Mouse (Mus musculus): Measurements from ENCODE around the gene Galns. TPM values are rescaled to one million over a fixed set of nuclear protein-coding genes. Genes with fewer than 3 reads are reported as not detected.
A peak's percentile ranks its signal among the peaks of the same experiment; 100 is the strongest.

Gene Galns
- polyA plus RNA-seq, 1 experiment from 2014 or later, result 11.1 TPM

- H3K4me2 ChIP-seq, result no peak overlapping the region
These were observed 5.1 kb upstream of the Galns start for GRCm38 (mm10) chr8:122616181-122616905.

GRCm38 (mm10) chr8:122610612-122611277, 518 bp downstream of the Galns start:
- peak overlapping the region; percentile 86 for H3K4me2 ChIP-seq
- peak; percentile 2; the same call in 1 of the 2 replicates for ATAC-seq (ENCODE audit: extremely low read depth, insufficient number of reproducible peaks, low FRiP score, low TSS enrichment)

More at GRCm38 (mm10) chr8:122616181-122616905, 5.1 kb upstream of the Galns start:
- no peak overlapping the region for H3K4me3 ChIP-seq
- WGBS, result 52% methylated on average over 9 of the region's 9 CpGs
- H3K27me3 ChIP-seq (replicated peaks), result no peaks in the 10 kb centered on the region; the same call in 1 of the 2 replicates
- H3K9ac ChIP-seq, result peak overlapping the region; percentile 14; the same call in 1 of the 2 replicates
- H3K36me3 ChIP-seq, result peaks cover 24% of the 10 kb centered on the region
- peaks cover 30% of the 10 kb centered on the region for H3K4me1 ChIP-seq
- no peaks in the 10 kb centered on the region for H3K9me3 ChIP-seq
- ATAC-seq (ENCODE audit: extremely low read depth, insufficient number of reproducible peaks, low FRiP score, low TSS enrichment), result no peak
- H3K27ac ChIP-seq (replicated peaks), result no peak overlapping the region

GRCm38 (mm10) chr8:122610209-122610608, 1.1 kb downstream of the Galns start:
- H3K9ac ChIP-seq, result peak overlapping the region; percentile 83

More at GRCm38 (mm10) chr8:122610612-122611277, 518 bp downstream of the Galns start:
- H3K9me3 ChIP-seq, result no peaks in the 10 kb centered on the region
- peaks cover 24% of the 10 kb centered on the region for H3K36me3 ChIP-seq
- peak overlapping the region; percentile 64 for H3K4me3 ChIP-seq
- H3K4me1 ChIP-seq, result peaks cover 25% of the 10 kb centered on the region
- WGBS, result 4% methylated on average over 20 of the region's 20 CpGs
- H3K27ac ChIP-seq (replicated peaks), result peak overlapping the region; percentile 71
- H3K27me3 ChIP-seq (replicated peaks), result no peaks in the 10 kb centered on the region
- peak overlapping the region; percentile 83 for H3K9ac ChIP-seq

GRCm38 (mm10) chr8:122606810-122607209, 4.5 kb downstream of the Galns start:
- H3K36me3 ChIP-seq, result 0 out of 2 replicates have a peak, but pooled peaks cover 1% of the 10 kb centered on the region
- ATAC-seq (ENCODE audit: extremely low read depth, insufficient number of reproducible peaks, low FRiP score, low TSS enrichment), result no peak
- H3K4me3 ChIP-seq, result no peak overlapping the region
- no peak overlapping the region for H3K27ac ChIP-seq (replicated peaks)
- 84% methylated on average over 11 of the region's 12 CpGs for WGBS
- no peak overlapping the region for H3K9ac ChIP-seq
- no peaks in the 10 kb centered on the region for H3K9me3 ChIP-seq
- peaks cover 26% of the 10 kb centered on the region for H3K4me1 ChIP-seq
- no peak overlapping the region for H3K4me2 ChIP-seq
- no peaks in the 10 kb centered on the region for H3K27me3 ChIP-seq (replicated peaks)

More at GRCm38 (mm10) chr8:122610209-122610608, 1.1 kb downstream of the Galns start:
- peak overlapping the region; percentile 64 for H3K4me3 ChIP-seq
- H3K36me3 ChIP-seq, result peaks cover 20% of the 10 kb centered on the region
- H3K9me3 ChIP-seq, result no peaks in the 10 kb centered on the region
- H3K4me1 ChIP-seq, result peaks cover 29% of the 10 kb centered on the region
- H3K4me2 ChIP-seq, result peak overlapping the region; percentile 86
- no peak for ATAC-seq (ENCODE audit: extremely low read depth, insufficient number of reproducible peaks, low FRiP score, low TSS enrichment)
- no peaks in the 10 kb centered on the region for H3K27me3 ChIP-seq (replicated peaks)
- WGBS, result 56% methylated on average over 4 of the region's 4 CpGs
- 0 out of 2 replicates have a peak overlapping the region, but pooled peaks have one; percentile 28 for H3K27ac ChIP-seq (replicated peaks)

GRCm38 (mm10) chr8:122605367-122605766, 5.9 kb downstream of the Galns start:
- Histone ChIP-seq H3K4me2 (peak overlapping the region; percentile 23; the same call in 1 of the 2 replicates), H3K9ac (peak overlapping the region; percentile 5; the same call in 1 of the 2 replicates), H3K9me3 (no peaks in the 10 kb centered on the region), H3K27me3 (replicated peaks) (no peaks in the 10 kb centered on the region), H3K27ac (replicated peaks) (peak overlapping the region; percentile 26), H3K36me3 (0 out of 2 replicates have a peak, but pooled peaks cover 2% of the 10 kb centered on the region), H3K4me3 (no peak overlapping the region), H3K4me1 (peaks cover 19% of the 10 kb centered on the region)
- no peak for ATAC-seq (ENCODE audit: extremely low read depth, insufficient number of reproducible peaks, low FRiP score, low TSS enrichment)
- 49% methylated on average over 4 of the region's 4 CpGs for WGBS

- WGBS, result 49% methylated on average over 1 of the region's 1 CpGs
- H3K4me2 ChIP-seq, result no peak overlapping the region
These were observed 6.6 kb downstream of the Galns start for GRCm38 (mm10) chr8:122604640-122605039.

GRCm38 (mm10) chr8:122600666-122601065, 10.6 kb downstream of the Galns start:
- H3K27ac ChIP-seq (replicated peaks), result no peak overlapping the region
- ATAC-seq (ENCODE audit: extremely low read depth, insufficient number of reproducible peaks, low FRiP score, low TSS enrichment), result no peak
- WGBS, result 89% methylated on average over 9 of the region's 9 CpGs
- H3K4me2 ChIP-seq, result no peak overlapping the region
- no peak overlapping the region for H3K4me3 ChIP-seq
- peaks cover 20% of the 10 kb centered on the region for H3K36me3 ChIP-seq
- H3K9ac ChIP-seq, result no peak overlapping the region
- H3K9me3 ChIP-seq, result no peaks in the 10 kb centered on the region
- no peaks in the 10 kb centered on the region for H3K27me3 ChIP-seq (replicated peaks)
- H3K4me1 ChIP-seq, result peaks cover 15% of the 10 kb centered on the region

More at GRCm38 (mm10) chr8:122604640-122605039, 6.6 kb downstream of the Galns start:
- Histone ChIP-seq H3K4me1 (peaks cover 12% of the 10 kb centered on the region), H3K27ac (replicated peaks) (peak overlapping the region; percentile 26), H3K9ac (no peak overlapping the region), H3K27me3 (replicated peaks) (no peaks in the 10 kb centered on the region), H3K9me3 (no peaks in the 10 kb centered on the region), H3K36me3 (0 out of 2 replicates have a peak, but pooled peaks cover 2% of the 10 kb centered on the region), H3K4me3 (no peak overlapping the region)
- ATAC-seq (ENCODE audit: extremely low read depth, insufficient number of reproducible peaks, low FRiP score, low TSS enrichment), result no peak

- H3K9me3 ChIP-seq, result no peaks in the 10 kb centered on the region
- no peak overlapping the region for H3K27ac ChIP-seq (replicated peaks)
- H3K27me3 ChIP-seq (replicated peaks), result peaks cover 6% of the 10 kb centered on the region; the same call in 1 of the 2 replicates
- H3K4me1 ChIP-seq, result peaks cover 18% of the 10 kb centered on the region
- no peak overlapping the region for H3K4me2 ChIP-seq
- H3K36me3 ChIP-seq, result peaks cover 25% of the 10 kb centered on the region
- no peak overlapping the region for H3K4me3 ChIP-seq
- no peak overlapping the region for H3K9ac ChIP-seq
- ATAC-seq (ENCODE audit: extremely low read depth, insufficient number of reproducible peaks, low FRiP score, low TSS enrichment), result no peak
- 39% methylated on average over 4 of the region's 4 CpGs for WGBS
These were observed 15.2 kb downstream of the Galns start for GRCm38 (mm10) chr8:122596031-122596430.

GRCm38 (mm10) chr8:122593783-122594507, 17.3 kb downstream of the Galns start:
- Histone ChIP-seq H3K27ac (replicated peaks) (no peak overlapping the region), H3K36me3 (peaks cover 21% of the 10 kb centered on the region), H3K9me3 (no peaks in the 10 kb centered on the region), H3K27me3 (replicated peaks) (peaks cover 6% of the 10 kb centered on the region; the same call in 1 of the 2 replicates), H3K4me3 (no peak overlapping the region), H3K4me2 (no peak overlapping the region), H3K4me1 (peaks cover 14% of the 10 kb centered on the region), H3K9ac (peak overlapping the region; percentile 19; the same call in 1 of the 2 replicates)
- no peak for ATAC-seq (ENCODE audit: extremely low read depth, insufficient number of reproducible peaks, low FRiP score, low TSS enrichment)
- 69% methylated on average over 19 of the region's 19 CpGs for WGBS

- Histone ChIP-seq H3K9ac (peak overlapping the region; percentile 19), H3K4me1 (peaks cover 14% of the 10 kb centered on the region), H3K36me3 (peaks cover 15% of the 10 kb centered on the region), H3K9me3 (no peaks in the 10 kb centered on the region), H3K27me3 (replicated peaks) (peaks cover 6% of the 10 kb centered on the region; the same call in 1 of the 2 replicates), H3K27ac (replicated peaks) (no peak overlapping the region), H3K4me2 (no peak overlapping the region), H3K4me3 (no peak overlapping the region)
- ATAC-seq (ENCODE audit: extremely low read depth, insufficient number of reproducible peaks, low FRiP score, low TSS enrichment), result no peak
- 54% methylated on average over 12 of the region's 12 CpGs for WGBS
These were observed 18.0 kb downstream of the Galns start for GRCm38 (mm10) chr8:122593240-122593639.

- Histone ChIP-seq H3K36me3 (no peaks in the 10 kb centered on the region), H3K9ac (no peak overlapping the region), H3K27ac (replicated peaks) (no peak overlapping the region), H3K4me1 (peaks cover 9% of the 10 kb centered on the region), H3K27me3 (replicated peaks) (no peaks in the 10 kb centered on the region), H3K9me3 (no peaks in the 10 kb centered on the region), H3K4me2 (no peak overlapping the region), H3K4me3 (no peak overlapping the region)
- 85% methylated on average over 10 of the region's 10 CpGs for WGBS
- ATAC-seq (ENCODE audit: extremely low read depth, insufficient number of reproducible peaks, low FRiP score, low TSS enrichment), result no peak
These were observed 24.5 kb downstream of the Galns start for GRCm38 (mm10) chr8:122586749-122587148.
